Mouse (Mus musculus) adrenal gland, postnatal 4 days (tissue): ENCODE data around the gene Pdcd4. TPM values are rescaled to one million over a fixed set of nuclear protein-coding genes. Genes with fewer than 3 reads are reported as not detected.
"Not testable (repeated sequence)": the region's sequence is repeated elsewhere in the genome, so short reads cannot be mapped to it uniquely, and the experiment has no call there.

Source experiments
- DNase-seq, 2 experiments: peaks; one replicate each; pipeline ENCODE4 v3.0.0; 2021 to 2022; ENCODE audit warnings: low spot score in 2 of 2, mixed read lengths in 2 of 2
- total RNA-seq, 2 experiments: library from RNA; stranded (reverse); gene quantifications; 2 replicates each; pipeline ENCODE4 v1.2.3; 2021

Gene Pdcd4
- total RNA-seq, 2 experiments from 2014 or later, result 118 to 128 TPM

- no peak for DNase-seq
Observed at GRCm38 (mm10) chr19:53942342-53942741, 50.3 kb downstream of the Pdcd4 start.

GRCm38 (mm10) chr19:53943802-53944785 lies 52.1 kb downstream of the Pdcd4 start, which contains the start of the genes Shoc2 and Bbip1:
Shoc2 (plus strand) TSS chr19:53944306.
Bbip1 (minus strand) TSS chr19:53944627.
- peak; percentile 83 to 94 for DNase-seq

DNA sequence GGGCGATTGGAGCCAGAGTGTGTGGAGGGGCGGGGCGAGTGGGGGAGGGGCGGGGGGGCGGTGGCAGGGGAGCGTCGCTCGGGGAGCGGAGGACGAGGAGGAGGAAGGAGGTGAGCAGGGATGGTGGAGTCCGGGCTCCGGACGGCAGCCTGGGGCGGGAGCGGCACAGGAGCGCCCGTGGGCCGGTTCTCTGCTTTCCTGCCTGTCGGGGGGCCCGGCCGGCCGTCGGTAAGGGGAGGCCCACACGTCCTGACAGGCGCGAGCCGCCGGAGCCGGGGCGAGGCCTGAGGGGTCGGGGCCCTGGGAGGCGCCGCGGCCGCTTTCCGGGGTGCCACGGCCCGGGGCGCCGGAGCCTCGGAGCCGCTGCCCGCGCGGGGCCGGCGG lies 52.7 kb downstream of the Pdcd4 start:
- DNase-seq, result no peak

DNA sequence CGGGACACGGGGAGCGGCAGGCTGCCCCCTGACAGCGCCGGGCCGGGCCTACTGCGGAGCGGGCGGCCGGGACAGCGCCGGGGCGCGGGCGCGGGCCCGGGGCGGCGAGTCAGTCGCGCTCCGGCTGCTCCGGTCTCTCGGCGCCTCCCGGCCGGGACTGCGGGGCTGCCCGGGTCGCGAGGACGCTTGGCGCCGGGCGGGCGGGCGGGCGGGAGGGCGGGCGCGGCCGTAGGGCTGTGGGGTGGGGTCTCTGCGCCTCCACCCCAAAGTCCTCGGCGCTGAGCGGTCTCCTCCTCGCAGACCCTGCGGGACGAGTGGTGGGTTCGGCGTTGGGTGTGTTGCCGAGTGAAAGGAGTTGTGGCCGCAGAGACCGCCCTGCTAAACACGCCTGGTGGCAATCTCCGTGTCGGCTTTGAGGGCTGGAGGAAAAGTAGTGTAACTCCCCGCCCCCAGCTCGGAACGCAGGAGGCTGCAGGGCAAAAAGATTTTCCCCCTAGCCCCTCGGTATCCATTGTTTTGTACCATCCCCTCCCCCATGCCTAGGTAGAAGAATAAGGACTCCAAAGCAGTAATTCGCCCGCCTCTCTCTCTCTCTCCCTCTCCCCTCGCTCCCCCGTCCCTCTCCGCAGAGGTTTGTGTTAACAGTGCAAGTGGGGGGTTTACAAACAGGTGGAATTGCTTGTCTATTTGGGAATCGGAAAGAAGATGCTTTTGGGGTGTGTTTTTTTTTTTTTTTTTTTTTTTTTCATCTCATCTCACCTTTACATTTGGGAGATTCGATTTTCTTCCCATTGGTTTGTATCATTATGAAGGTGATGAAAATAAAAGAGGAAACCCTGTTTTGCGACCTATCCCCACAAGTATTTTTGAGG lies 53.4 kb downstream of the Pdcd4 start:
- DNase-seq, result peak; percentile 17 to 18

GRCm38 (mm10) chr19:53957513-53957912 lies 65.5 kb downstream of the Pdcd4 start:
- no peak for DNase-seq

GRCm38 (mm10) chr19:53962511-53962910 lies 70.5 kb downstream of the Pdcd4 start:
- no peak for DNase-seq

- not testable (repeated sequence) for DNase-seq
Observed at GRCm38 (mm10) chr19:53964347-53964746, 72.3 kb downstream of the Pdcd4 start.

DNA sequence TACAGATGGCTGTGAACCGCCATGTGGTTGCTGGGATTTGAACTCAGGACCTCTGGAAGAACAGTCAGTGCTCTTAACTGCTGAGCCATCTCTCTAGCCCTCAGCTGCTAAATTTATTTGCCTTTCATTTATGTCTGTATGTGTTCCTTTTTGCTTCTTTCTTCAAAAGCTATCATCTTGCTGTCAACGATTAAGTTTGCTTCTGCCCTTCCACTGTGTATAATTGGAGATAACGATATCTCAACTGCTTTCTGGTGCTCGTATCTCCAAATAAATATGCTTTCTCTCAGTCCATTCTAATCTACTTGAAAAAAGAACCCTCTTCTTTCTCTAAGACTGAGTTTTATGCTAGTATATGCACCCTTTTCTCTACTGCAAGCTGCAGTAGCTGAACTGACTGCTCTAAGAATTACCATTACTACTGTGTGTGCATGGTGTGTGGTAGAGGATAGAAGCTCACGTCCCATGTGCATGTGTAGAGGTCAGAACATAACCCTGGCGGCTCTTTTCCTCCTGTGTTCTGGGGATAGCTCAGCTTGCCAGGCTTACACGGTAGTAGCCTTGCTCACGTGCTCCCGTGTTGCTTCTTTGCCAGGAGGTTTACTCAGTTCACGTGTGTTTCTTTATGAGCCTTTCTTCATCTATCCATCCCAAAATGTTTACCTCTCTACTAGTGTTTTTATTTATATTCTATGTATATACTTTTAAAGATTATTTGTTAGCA lies 73.0 kb downstream of the Pdcd4 start:
- no peak for DNase-seq

GRCm38 (mm10) chr19:53969226-53969625 lies 77.2 kb downstream of the Pdcd4 start:
- no peak for DNase-seq

DNA sequence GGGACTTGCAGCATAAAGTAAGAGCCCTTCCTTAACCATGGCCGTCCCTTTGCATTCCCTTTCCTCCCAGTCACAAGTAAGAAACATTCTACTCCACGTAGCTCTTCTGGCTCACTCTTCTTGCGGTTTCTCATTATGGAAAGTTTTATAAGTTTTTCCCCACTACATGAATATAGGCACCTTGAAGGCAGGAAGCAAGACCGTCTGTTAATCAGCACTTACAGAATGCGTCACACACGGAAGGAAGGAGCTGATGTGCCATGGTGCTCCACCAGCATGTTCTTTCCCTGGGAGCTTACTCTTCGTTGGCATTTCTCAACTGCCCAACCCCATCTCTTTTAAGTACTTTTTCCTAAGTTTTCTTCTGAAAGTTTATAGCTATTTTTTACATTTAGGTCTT lies 79.9 kb downstream of the Pdcd4 start:
- no peak for DNase-seq

DNA sequence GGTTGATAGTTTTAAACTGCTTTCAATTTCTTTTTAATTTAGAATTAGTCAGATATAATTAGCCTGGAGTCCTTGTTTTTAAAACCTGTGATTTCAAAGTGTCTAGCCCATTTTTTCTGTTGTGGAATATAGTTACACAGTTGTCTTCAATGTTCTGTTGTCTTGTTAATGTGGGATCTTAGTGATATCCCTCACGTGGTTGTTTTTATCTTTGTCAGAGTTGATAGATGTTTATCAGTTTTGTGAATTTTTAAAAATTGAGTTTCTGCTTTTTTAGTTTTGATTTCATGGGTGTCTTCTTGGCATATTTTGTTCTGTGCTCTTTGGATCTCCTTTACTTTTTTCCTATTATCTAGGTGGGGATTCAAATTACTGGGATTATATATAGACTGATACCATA lies 81.6 kb downstream of the Pdcd4 start:
- DNase-seq, result no peak

Other genes with a start within 250 kb of the Pdcd4 start
- gene Rbm20, start 214.9 kb upstream of the Pdcd4 start, total RNA-seq, result 1 to 10 TPM; 2.7 to 4.0 TPM
- gene Shoc2, start 52.1 kb downstream of the Pdcd4 start, total RNA-seq, result 10 to 100 TPM; 45.6 to 48.3 TPM
- gene Bbip1, start 52.4 kb downstream of the Pdcd4 start, total RNA-seq, result 10 to 100 TPM; 27.7 to 28.8 TPM
- gene Adra2a, start 151.9 kb downstream of the Pdcd4 start, total RNA-seq, result 1 to 10 TPM; 1.3 to 4.5 TPM